Mouse (Mus musculus) B cell, adult 2 months (primary cell): ENCODE results near the gene Cyp2j8.
"Not testable (repeated sequence)": the region's sequence is repeated elsewhere in the genome, so short reads cannot be mapped to it uniquely, and the experiment has no call there.

Experiments
- DNase-seq, 2 experiments: peaks; one replicate each; pipeline ENCODE4 v3.0.0; 2022

Cyp2j8 gene

DNA sequence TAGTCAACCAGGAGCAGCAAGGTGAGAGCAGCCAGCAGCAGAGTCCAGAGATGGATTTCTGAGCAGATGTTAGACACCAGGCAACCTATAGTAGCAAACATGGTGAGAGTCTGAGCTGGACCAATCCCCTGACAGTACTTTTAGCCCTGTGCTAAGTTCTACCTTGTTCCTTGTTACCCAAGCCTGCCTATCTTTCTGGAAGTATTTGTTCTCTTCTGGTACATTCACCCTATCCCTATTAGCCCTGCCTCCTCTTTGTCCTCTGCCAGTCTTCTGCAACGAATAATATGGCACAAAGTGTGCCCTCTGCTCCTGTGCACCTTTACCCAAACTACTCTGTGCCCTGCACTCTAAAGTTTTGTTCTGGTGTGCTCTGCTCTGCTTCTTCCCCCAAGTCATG, at the start of gene Cyp2j8:
TSS of gene Cyp2j8 (minus strand) at position 101 of the 400 bp plus-strand sequence.
- DNase-seq: no peak

DNA sequence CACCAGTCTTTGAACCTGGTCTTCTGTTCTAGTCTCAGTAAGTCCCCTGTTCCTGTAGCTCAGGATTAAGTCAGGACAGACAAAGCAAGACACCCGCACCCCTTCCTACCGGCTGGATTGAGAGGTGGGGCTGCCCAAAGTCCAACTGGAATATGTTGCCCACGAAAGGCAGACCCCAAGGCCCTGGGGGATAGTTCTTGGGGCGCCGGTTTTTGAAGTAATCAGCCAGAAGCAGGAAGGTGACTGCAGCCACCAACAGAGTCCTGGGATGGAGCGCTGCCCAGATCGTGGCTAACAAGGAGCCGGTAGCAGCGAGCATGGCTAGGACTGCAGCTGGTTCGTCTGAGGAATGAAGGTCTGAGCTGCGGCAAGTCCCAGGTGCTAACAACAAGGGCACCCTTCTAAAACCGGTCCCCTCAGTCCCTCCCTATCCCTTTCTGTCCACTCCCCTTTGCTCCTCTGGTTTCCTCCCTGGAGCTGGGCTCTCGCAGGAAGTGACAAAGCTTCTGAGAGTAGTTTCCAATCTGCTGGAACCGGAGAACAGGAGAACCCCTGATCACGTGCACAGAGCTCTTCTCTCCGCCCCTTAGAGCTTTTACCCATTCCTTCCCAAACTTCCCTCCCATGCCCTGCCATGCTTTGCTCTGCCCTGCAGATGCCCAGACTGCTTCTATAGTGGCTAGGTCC, 46.1 kb upstream of the Cyp2j8 start, which contains the start of gene Cyp2j6:
TSS of gene Cyp2j6 (minus strand) at position 529 of the 687 bp plus-strand sequence.
- no peak for DNase-seq

DNA sequence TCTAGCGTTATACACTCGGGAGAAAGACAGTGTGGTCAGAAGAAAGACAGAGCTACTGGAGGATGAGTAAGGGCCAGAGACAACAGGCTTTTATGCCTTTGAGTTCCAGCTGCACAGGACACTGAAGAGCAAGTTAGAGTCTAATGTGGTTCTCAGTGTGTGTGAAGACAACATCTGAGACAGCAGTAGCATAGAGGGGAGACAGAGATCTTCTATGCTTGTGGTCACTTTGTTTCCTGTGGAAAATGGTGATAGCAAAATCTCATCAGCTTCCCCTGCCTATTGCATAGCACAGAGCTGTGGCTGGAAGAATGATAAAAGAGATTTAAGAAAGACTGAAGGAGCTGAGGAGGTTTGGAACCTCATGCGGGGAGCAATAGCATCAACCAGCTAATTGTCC, 44.4 kb upstream of the Cyp2j8 start:
- no peak for DNase-seq

DNA sequence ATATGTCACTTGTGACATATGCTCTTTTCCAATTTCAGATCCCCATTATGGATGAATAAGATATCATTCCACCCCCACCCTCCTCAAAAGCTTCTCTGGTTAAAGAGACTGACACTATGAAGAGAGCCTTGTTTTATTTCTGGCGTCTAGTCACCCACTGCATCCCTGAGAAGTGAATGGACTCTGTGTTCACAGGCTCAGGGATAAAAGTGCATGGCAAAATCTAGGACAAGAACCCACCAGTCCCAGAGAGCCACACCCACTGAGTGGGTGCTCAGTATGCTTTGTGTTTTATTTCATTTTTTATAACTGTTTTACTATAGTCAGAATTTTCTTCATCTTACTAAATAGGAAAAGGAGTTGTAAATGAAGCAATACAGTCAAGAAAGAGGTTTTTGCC, 38.8 kb upstream of the Cyp2j8 start:
- no peak for DNase-seq

DNA sequence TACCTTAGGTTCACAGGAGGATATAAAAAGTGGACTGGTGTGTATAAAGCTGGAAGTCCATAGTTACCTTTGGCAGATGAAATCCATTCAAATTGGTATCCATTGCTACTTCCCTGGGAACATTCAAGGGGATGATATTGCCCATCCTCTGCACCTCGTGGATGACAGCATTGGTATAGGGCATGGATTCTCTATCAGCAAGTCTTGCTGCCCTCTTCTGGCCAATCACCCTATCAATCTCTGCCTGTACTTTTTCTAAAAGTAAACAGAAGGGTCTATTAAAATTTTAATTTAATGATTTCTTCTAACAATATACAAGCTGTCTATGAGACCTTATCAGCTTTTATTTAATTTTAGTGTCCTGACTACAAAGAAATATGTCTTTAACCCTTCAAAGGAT, 18.6 kb upstream of the Cyp2j8 start:
- no peak for DNase-seq

DNA sequence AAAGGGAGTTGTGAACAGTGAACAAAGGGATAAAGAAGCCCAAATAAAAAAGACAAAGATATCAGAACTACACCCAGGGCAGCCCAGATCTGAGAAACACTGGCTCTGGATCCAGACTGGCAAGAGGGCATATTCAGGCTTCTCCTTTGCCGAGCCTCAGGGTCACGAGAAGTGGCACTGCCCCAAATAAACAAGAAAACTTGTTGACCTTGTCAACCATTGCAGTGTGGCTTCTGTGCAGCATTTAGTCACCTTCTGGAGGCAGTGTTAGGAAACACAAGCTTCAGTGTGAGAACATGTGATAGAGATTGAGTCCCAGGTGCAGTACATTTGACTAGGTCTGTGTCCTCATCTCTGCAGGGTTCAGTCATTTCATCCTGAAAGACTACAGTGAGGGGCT, 15.1 kb upstream of the Cyp2j8 start:
- DNase-seq: no peak

DNA sequence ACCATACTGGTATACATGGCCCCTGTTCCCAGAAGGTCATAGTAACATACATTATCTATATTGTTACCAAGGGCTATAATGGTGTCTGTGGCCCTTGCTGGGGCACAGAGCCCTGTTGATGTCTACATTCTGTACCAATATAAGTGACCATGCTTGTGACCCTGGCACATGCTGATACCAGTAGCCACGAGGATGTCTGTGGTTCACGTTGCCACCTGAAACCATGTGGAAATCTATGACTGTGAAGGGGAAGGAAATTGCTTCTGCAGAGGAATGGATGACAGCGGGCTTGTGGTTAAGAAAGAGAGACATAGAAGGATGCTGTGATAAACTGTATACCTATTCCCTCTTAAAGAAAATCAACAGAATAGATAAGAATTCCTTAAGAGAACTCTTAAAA, 2.9 kb upstream of the Cyp2j8 start:
- DNase-seq: no peak

DNA sequence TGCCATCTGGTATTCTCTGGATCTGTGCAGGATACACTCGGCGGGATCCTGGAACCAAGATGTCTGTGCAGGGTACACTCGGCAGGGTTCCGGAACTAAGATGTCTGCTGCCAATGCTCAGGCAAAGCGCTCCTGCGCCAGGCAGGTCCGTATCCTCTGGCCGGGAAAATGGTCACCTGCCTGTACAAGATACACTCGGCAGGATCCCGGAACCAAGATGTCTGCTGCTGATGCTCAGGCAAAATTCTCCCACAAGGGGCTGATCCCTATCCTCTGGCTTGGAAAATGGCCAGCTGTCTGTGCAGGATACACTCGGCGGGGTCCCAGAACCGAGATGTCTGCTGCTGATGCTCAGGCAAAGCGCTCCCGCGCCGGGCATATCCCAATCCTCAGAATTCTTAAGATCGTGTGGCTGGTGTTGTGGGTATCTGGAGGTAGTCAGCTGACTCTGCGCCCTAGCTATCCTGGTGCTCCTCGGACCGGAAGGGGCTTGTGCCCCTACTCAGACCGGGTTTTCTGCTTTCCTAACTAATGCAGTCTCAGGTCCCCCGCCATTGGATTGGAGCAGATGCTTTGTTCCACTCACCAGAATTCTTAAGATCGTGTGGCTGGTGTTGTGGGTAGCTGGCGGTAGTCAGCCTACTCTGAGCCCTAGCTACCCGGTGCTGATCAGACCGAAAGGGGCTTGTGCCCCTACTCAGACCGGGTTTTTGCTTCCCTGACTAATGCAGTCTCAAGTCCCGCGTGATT, 43.7 kb downstream of the Cyp2j8 start:
- DNase-seq: not testable (repeated sequence)
